Mouse (Mus musculus) heart, embryonic 14.5 days (tissue): ENCODE results near the gene Ubp1. TPM values are rescaled to one million over a fixed set of nuclear protein-coding genes. Genes with fewer than 3 reads are reported as not detected.

ENCODE experiments used
- polyA plus RNA-seq: library from polyadenylated mRNA; unstranded; fragments of >200 nt; fragmentation: Nextera tagmentation; extraction: Ambion mirVana; gene quantifications from 2 replicates; pipeline ENCODE4 v1.2.1, GENCODE M21; 2014

Gene Ubp1
- polyA plus RNA-seq, 1 experiment from 2014 or later, result 27.6 TPM

Other genes starting within 250 kb of the Ubp1 start
- 59.9 and 62.4 TPM in 2 replicates for gene Pdcd6ip, start 222.7 kb upstream of the Ubp1 start, polyA plus RNA-seq
- 25.3 TPM in 2 replicates for gene Clasp2, start 189.5 kb upstream of the Ubp1 start, polyA plus RNA-seq
- gene Fbxl2, start 115.3 kb downstream of the Ubp1 start, polyA plus RNA-seq, result 1.9 and 2.7 TPM in 2 replicates
- gene Susd5, start 126.2 kb downstream of the Ubp1 start, polyA plus RNA-seq, result 0.08 and 0.34 TPM in 2 replicates